Mouse (Mus musculus): ENCODE measurements around the gene Fancb. TPM values are rescaled to one million over a fixed set of nuclear protein-coding genes. Genes with fewer than 3 reads are reported as not detected.

The Fancb gene
- 2.7 TPM in 2 replicates for polyA plus RNA-seq (2015; fragmentation: Nextera tagmentation; extraction: Ambion mirVana)

- H3K4me1 ChIP-seq (replicated peaks): peaks cover 14% of the 10 kb centered on the region; the same call in 1 of the 2 replicates
- H3K4me2 ChIP-seq: peak within 1 kb of the TSS; percentile 59
- H3K27ac ChIP-seq (replicated peaks): peak within 1 kb of the TSS; percentile 78
- peak; percentile 100 for ATAC-seq (ENCODE audit: low FRiP score, low read depth)
- H3K9me3 ChIP-seq: no peaks in the 10 kb centered on the region
- H3K36me3 ChIP-seq: no peaks in the 10 kb centered on the region
- H3K4me3 ChIP-seq: peak within 1 kb of the TSS; percentile 60
- H3K9ac ChIP-seq: peak within 1 kb of the TSS; percentile 64
- no peaks in the 10 kb centered on the region for H3K27me3 ChIP-seq
- 14% methylated on average over 26 of the region's 26 CpGs for WGBS
These were observed at the start of gene Fancb, which contains the start of gene Mospd2 for GRCm38 (mm10) chrX:164980193-164980775. TSS of gene Fancb (plus strand) at chrX:164980592. TSS of gene Mospd2 (minus strand) at chrX:164980375.

- no peak overlapping the region for H3K4me3 ChIP-seq
- no peak for ATAC-seq (ENCODE audit: low FRiP score, low read depth)
- H3K4me2 ChIP-seq: no peak overlapping the region
- no peaks in the 10 kb centered on the region for H3K4me1 ChIP-seq (replicated peaks)
- no peaks in the 10 kb centered on the region for H3K27me3 ChIP-seq
- no peaks in the 10 kb centered on the region for H3K9me3 ChIP-seq
- WGBS: 98% methylated on average over 5 of the region's 5 CpGs
- no peaks in the 10 kb centered on the region for H3K36me3 ChIP-seq
- no peak overlapping the region for H3K27ac ChIP-seq (replicated peaks)
- H3K9ac ChIP-seq: no peak overlapping the region
These were observed 38.9 kb upstream of the Fancb start for GRCm38 (mm10) chrX:164941540-164941939.

- Histone ChIP-seq H3K4me3 (no peak overlapping the region), H3K27ac (replicated peaks) (no peak overlapping the region), H3K9me3 (no peaks in the 10 kb centered on the region), H3K4me1 (replicated peaks) (no peaks in the 10 kb centered on the region), H3K27me3 (no peaks in the 10 kb centered on the region), H3K4me2 (no peak overlapping the region), H3K36me3 (no peaks in the 10 kb centered on the region), H3K9ac (no peak overlapping the region)
- ATAC-seq (ENCODE audit: low FRiP score, low read depth): no peak
- 59% methylated on average over 11 of the region's 11 CpGs for WGBS
These were observed 28.4 kb upstream of the Fancb start for GRCm38 (mm10) chrX:164951858-164952576.

- 78% methylated on average over 5 of the region's 5 CpGs for WGBS
- H3K9ac ChIP-seq: no peak overlapping the region
- H3K36me3 ChIP-seq: no peaks in the 10 kb centered on the region
- no peak for ATAC-seq (ENCODE audit: low FRiP score, low read depth)
- H3K4me1 ChIP-seq (replicated peaks): no peaks in the 10 kb centered on the region
- H3K9me3 ChIP-seq: no peaks in the 10 kb centered on the region
- no peak overlapping the region for H3K27ac ChIP-seq (replicated peaks)
- H3K27me3 ChIP-seq: no peaks in the 10 kb centered on the region
- no peak overlapping the region for H3K4me3 ChIP-seq
- H3K4me2 ChIP-seq: no peak overlapping the region
These were observed 27.6 kb upstream of the Fancb start for GRCm38 (mm10) chrX:164952601-164953375.

- H3K9me3 ChIP-seq: no peaks in the 10 kb centered on the region
- ATAC-seq (ENCODE audit: low FRiP score, low read depth): no peak
- H3K4me1 ChIP-seq (replicated peaks): no peaks in the 10 kb centered on the region
- H3K27me3 ChIP-seq: no peaks in the 10 kb centered on the region
- no peak overlapping the region for H3K4me2 ChIP-seq
- H3K36me3 ChIP-seq: no peaks in the 10 kb centered on the region
- H3K9ac ChIP-seq: no peak overlapping the region
- no peak overlapping the region for H3K4me3 ChIP-seq
- no peak overlapping the region for H3K27ac ChIP-seq (replicated peaks)
- WGBS: 85% methylated on average over 3 of the region's 3 CpGs
These were observed 14.5 kb upstream of the Fancb start for GRCm38 (mm10) chrX:164965750-164966448.

GRCm38 (mm10) chrX:164971206-164971605 lies 9.2 kb upstream of the Fancb start:
- H3K36me3 ChIP-seq: no peaks in the 10 kb centered on the region
- H3K4me1 ChIP-seq (replicated peaks): no peaks in the 10 kb centered on the region
- no peak overlapping the region for H3K4me2 ChIP-seq
- 93% methylated on average over 3 of the region's 3 CpGs for WGBS
- no peak overlapping the region for H3K4me3 ChIP-seq
- no peaks in the 10 kb centered on the region for H3K9me3 ChIP-seq
- ATAC-seq (ENCODE audit: low FRiP score, low read depth): no peak
- no peak overlapping the region for H3K9ac ChIP-seq
- no peaks in the 10 kb centered on the region for H3K27me3 ChIP-seq
- no peak overlapping the region for H3K27ac ChIP-seq (replicated peaks)

- Histone ChIP-seq H3K4me2 (peak overlapping the region; percentile 59), H3K27ac (replicated peaks) (no peak overlapping the region), H3K9ac (no peak overlapping the region), H3K9me3 (no peaks in the 10 kb centered on the region), H3K4me1 (replicated peaks) (peaks cover 14% of the 10 kb centered on the region; the same call in 1 of the 2 replicates), H3K27me3 (no peaks in the 10 kb centered on the region), H3K36me3 (no peaks in the 10 kb centered on the region), H3K4me3 (peak overlapping the region; percentile 60)
- no peak for ATAC-seq (ENCODE audit: low FRiP score, low read depth)
- WGBS: 93% methylated on average over 2 of the region's 2 CpGs
These were observed 1.5 kb upstream of the Fancb start for GRCm38 (mm10) chrX:164978866-164979265.

- no peak overlapping the region for H3K27ac ChIP-seq (replicated peaks)
- no peak overlapping the region for H3K4me3 ChIP-seq
- 41% methylated on average over 4 of the region's 4 CpGs for WGBS
- no peak overlapping the region for H3K4me2 ChIP-seq
- no peaks in the 10 kb centered on the region for H3K27me3 ChIP-seq
- no peaks in the 10 kb centered on the region for H3K36me3 ChIP-seq
- no peak overlapping the region for H3K9ac ChIP-seq
- H3K4me1 ChIP-seq (replicated peaks): no peaks in the 10 kb centered on the region
- ATAC-seq (ENCODE audit: low FRiP score, low read depth): no peak
- H3K9me3 ChIP-seq: no peaks in the 10 kb centered on the region
These were observed 22.7 kb downstream of the Fancb start for GRCm38 (mm10) chrX:165003141-165003540.

GRCm38 (mm10) chrX:165004779-165005324 lies 24.5 kb downstream of the Fancb start, which contains the start of gene Gm17604:
TSS of gene Gm17604 (minus strand) at chrX:165004829.
- Histone ChIP-seq H3K27me3 (no peaks in the 10 kb centered on the region), H3K4me1 (replicated peaks) (no peaks in the 10 kb centered on the region), H3K9ac (no peak within 1 kb of the TSS), H3K27ac (replicated peaks) (no peak within 1 kb of the TSS), H3K4me3 (no peak within 1 kb of the TSS), H3K36me3 (no peaks in the 10 kb centered on the region), H3K4me2 (no peak within 1 kb of the TSS), H3K9me3 (no peaks in the 10 kb centered on the region)
- ATAC-seq (ENCODE audit: low FRiP score, low read depth): no peak

Data from hindbrain, embryonic 15.5 days (tissue).